Mouse (Mus musculus): ENCODE measurements at regions not wholly inside any gene's neighbourhood (a gene's known extent, or its start where the extent isn't known, plus 50 kb on each side); places are given as distances from the start of the nearest gene placed in this dataset.
A peak's percentile ranks its signal among the peaks of the same experiment; 100 is the strongest.

- no peak for DNase-seq
- intact Hi-C loops (cut with DNase I): no loop called here
These were observed 53.9 kb upstream of the Cdkn3 start for GRCm38 (mm10) chr14:46706462-46706861.

GRCm38 (mm10) chr14:46704316-46704751, 56.0 kb upstream of the Cdkn3 start:
- intact Hi-C loops (cut with DNase I): no loop called here
- DNase-seq: no peak

- peak; percentile 31 for DNase-seq
- intact Hi-C loops (cut with DNase I): no loop called here
These were observed 57.5 kb upstream of the Cdkn3 start for GRCm38 (mm10) chr14:46702669-46703435.

- intact Hi-C loops (cut with DNase I): no loop called here
- no peak for DNase-seq
These were observed 67.8 kb upstream of the Cdkn3 start for GRCm38 (mm10) chr14:46692571-46692970.

GRCm38 (mm10) chr14:46692067-46692466, 68.3 kb upstream of the Cdkn3 start:
- DNase-seq: no peak
- intact Hi-C loops (cut with DNase I): no loop called here

- intact Hi-C loops (cut with DNase I): no loop called here
- DNase-seq: no peak
These were observed 77.6 kb upstream of the Cdkn3 start for GRCm38 (mm10) chr14:46682728-46683127.

- DNase-seq: no peak
- intact Hi-C loops (cut with DNase I): no loop called here
These were observed 81.4 kb upstream of the Cdkn3 start for GRCm38 (mm10) chr14:46678935-46679334.

- no peak for DNase-seq
- intact Hi-C loops (cut with DNase I): no loop called here
These were observed 88.7 kb upstream of the Cdkn3 start for GRCm38 (mm10) chr14:46671482-46672225.

GRCm38 (mm10) chr14:46671062-46671461, 89.3 kb upstream of the Cdkn3 start:
- intact Hi-C loops (cut with DNase I): no loop called here
- no peak for DNase-seq

- DNase-seq: no peak
- intact Hi-C loops (cut with DNase I): no loop called here
These were observed 89.9 kb upstream of the Cdkn3 start for GRCm38 (mm10) chr14:46670221-46671046.

GRCm38 (mm10) chr14:46668275-46668674, 92.1 kb upstream of the Cdkn3 start:
- intact Hi-C loops (cut with DNase I): no loop called here
- DNase-seq: no peak

- no peak for DNase-seq
- intact Hi-C loops (cut with DNase I): no loop called here
These were observed 96.0 kb upstream of the Cdkn3 start for GRCm38 (mm10) chr14:46664305-46664704.

GRCm38 (mm10) chr14:46663529-46663928, 96.8 kb upstream of the Cdkn3 start:
- DNase-seq: no peak
- intact Hi-C loops (cut with DNase I): no loop called here

GRCm38 (mm10) chr14:46661792-46662545, 98.4 kb upstream of the Cdkn3 start:
- intact Hi-C loops (cut with DNase I): no loop called here

GRCm38 (mm10) chr14:46661118-46661791, 99.1 kb upstream of the Cdkn3 start:
- intact Hi-C loops (cut with DNase I): no loop called here
- no peak for DNase-seq

More at GRCm38 (mm10) chr14:46661792-46662545, 98.4 kb upstream of the Cdkn3 start:
- peak; percentile 30 for DNase-seq

GRCm38 (mm10) chr14:46659365-46659764, 101.0 kb upstream of the Cdkn3 start:
- intact Hi-C loops (cut with DNase I): no loop called here
- no peak for DNase-seq

GRCm38 (mm10) chr14:46656249-46656648, 104.1 kb upstream of the Cdkn3 start:
- intact Hi-C loops (cut with DNase I): no loop called here

GRCm38 (mm10) chr14:46647319-46647974, 112.9 kb upstream of the Cdkn3 start:
- intact Hi-C loops (cut with DNase I): no loop called here
- no peak for DNase-seq

More at GRCm38 (mm10) chr14:46656249-46656648, 104.1 kb upstream of the Cdkn3 start:
- no peak for DNase-seq

GRCm38 (mm10) chr14:46646673-46647318, 113.5 kb upstream of the Cdkn3 start:
- no peak for DNase-seq
- intact Hi-C loops (cut with DNase I): no loop called here

All from left cerebral cortex, postnatal 4 days (tissue).